Mouse (Mus musculus) retina, adult 2 months (tissue): Measurements from ENCODE around the gene Akr1c14.
"Not testable (repeated sequence)": the region's sequence is repeated elsewhere in the genome, so short reads cannot be mapped to it uniquely, and the experiment has no call there.

Source experiments
- DNase-seq: peaks from one replicate; pipeline ENCODE4 v3.0.0-alpha.2; 2012; ENCODE audit warnings: low read depth, low spot score

Gene Akr1c14

GRCm38 (mm10) chr13:4119181-4119904 is 70.5 kb downstream of the Akr1c14 start:
- DNase-seq: no peak

- DNase-seq: no peak
Measured at GRCm38 (mm10) chr13:4123146-4123545, 74.3 kb downstream of the Akr1c14 start.

GRCm38 (mm10) chr13:4124471-4124870 is 75.7 kb downstream of the Akr1c14 start:
- DNase-seq: not testable (repeated sequence)

- not testable (repeated sequence) for DNase-seq
Measured at GRCm38 (mm10) chr13:4125846-4126245, 77.0 kb downstream of the Akr1c14 start.

GRCm38 (mm10) chr13:4129100-4129499 is 80.3 kb downstream of the Akr1c14 start:
- DNase-seq: peak; percentile 4

- no peak for DNase-seq
Measured at GRCm38 (mm10) chr13:4131317-4131716, 82.5 kb downstream of the Akr1c14 start.

- DNase-seq: no peak
Measured at GRCm38 (mm10) chr13:4131721-4132120, 82.9 kb downstream of the Akr1c14 start.

- DNase-seq: no peak
Measured at GRCm38 (mm10) chr13:4133070-4133469, 84.3 kb downstream of the Akr1c14 start.
